Mouse (Mus musculus) cerebellum, postnatal 25 days (tissue): ENCODE data around the gene Gimap4.

Experiments used
- DNase-seq, 2 experiments: peaks; one replicate each; pipeline ENCODE4 v3.0.0; 2021; ENCODE audit warnings: mixed read lengths in 2 of 2

The Gimap4 gene

GRCm38 (mm10) chr6:48684319-48684718 is at the start of gene Gimap4:
Gene Gimap4 (plus strand): TSS chr6:48684549.
- no peak for DNase-seq

- DNase-seq, result no peak
These were observed 49.2 kb upstream of the Gimap4 start for GRCm38 (mm10) chr6:48635105-48635504.

- peak; percentile 1 to 2 for DNase-seq
These were observed 47.8 kb upstream of the Gimap4 start for GRCm38 (mm10) chr6:48636515-48636914.

- peak in 1 of 2 experiments; percentile 1 for DNase-seq
These were observed 46.4 kb upstream of the Gimap4 start for GRCm38 (mm10) chr6:48637811-48638500.

- no peak for DNase-seq
These were observed 45.8 kb upstream of the Gimap4 start for GRCm38 (mm10) chr6:48638553-48638952.

GRCm38 (mm10) chr6:48641391-48641790 is 43.0 kb upstream of the Gimap4 start:
- DNase-seq, result no peak

- DNase-seq, result peak in 1 of 2 experiments; percentile 62
These were observed 41.5 kb upstream of the Gimap4 start for GRCm38 (mm10) chr6:48642764-48643292.

- DNase-seq, result peak; percentile 69 to 83
These were observed 38.6 kb upstream of the Gimap4 start for GRCm38 (mm10) chr6:48645660-48646308.

GRCm38 (mm10) chr6:48646309-48646690 is 38.0 kb upstream of the Gimap4 start:
- no peak for DNase-seq

- peak in 1 of 2 experiments; percentile 27 for DNase-seq
These were observed 37.4 kb upstream of the Gimap4 start, which contains the start of gene Gimap8 for GRCm38 (mm10) chr6:48646995-48647394. Gene Gimap8 (plus strand): TSS chr6:48647234.

- DNase-seq, result no peak
These were observed 36.7 kb upstream of the Gimap4 start for GRCm38 (mm10) chr6:48647611-48648010.

GRCm38 (mm10) chr6:48648779-48649178 is 35.6 kb upstream of the Gimap4 start:
- DNase-seq, result no peak

GRCm38 (mm10) chr6:48650041-48650440 is 34.3 kb upstream of the Gimap4 start:
- DNase-seq, result no peak

GRCm38 (mm10) chr6:48658721-48659120 is 25.6 kb upstream of the Gimap4 start:
- no peak for DNase-seq

- no peak for DNase-seq
These were observed 19.6 kb upstream of the Gimap4 start for GRCm38 (mm10) chr6:48664750-48665149.

GRCm38 (mm10) chr6:48665471-48665870 is 18.9 kb upstream of the Gimap4 start:
- no peak for DNase-seq

- DNase-seq, result no peak
These were observed 18.2 kb upstream of the Gimap4 start for GRCm38 (mm10) chr6:48666159-48666586.

- no peak for DNase-seq
These were observed 16.3 kb upstream of the Gimap4 start for GRCm38 (mm10) chr6:48668022-48668421.

GRCm38 (mm10) chr6:48669446-48669969 is 14.8 kb upstream of the Gimap4 start:
- DNase-seq, result no peak

- no peak for DNase-seq
These were observed 9.9 kb upstream of the Gimap4 start for GRCm38 (mm10) chr6:48674291-48675058.

GRCm38 (mm10) chr6:48675400-48675930 is 8.9 kb upstream of the Gimap4 start:
- DNase-seq, result no peak
